Mouse (Mus musculus) C2C12 (cell line): Measurements from ENCODE around the gene Ppme1. TPM values are rescaled to one million over a fixed set of nuclear protein-coding genes. Genes with fewer than 3 reads are reported as not detected.
A peak's percentile ranks its signal among the peaks of the same experiment; 100 is the strongest.

Experiments used
- H3K27me3 ChIP-seq: one replicate; pipeline ENCODE4 v1.6.1; 2011; ENCODE audit not compliant: control insufficient read depth, insufficient read depth, insufficient read length
- H3K36me3 ChIP-seq: one replicate; pipeline ENCODE4 v1.6.1; 2011; ENCODE audit not compliant: control insufficient read depth, insufficient read depth
- H3K4me3 ChIP-seq: one replicate; pipeline ENCODE4 v1.5.1; 2011; ENCODE audit warnings: mild to moderate bottlenecking, control low read depth; ENCODE audit not compliant: poor library complexity, insufficient read depth, severe bottlenecking
- H3K79me2 ChIP-seq: one replicate; pipeline ENCODE4 v1.6.1; 2011; ENCODE audit not compliant: control insufficient read depth, insufficient read depth
- H3K79me3 ChIP-seq: one replicate; pipeline ENCODE4 v1.6.1; 2011; ENCODE audit warnings: low read depth, control low read depth
- H3ac ChIP-seq: one replicate; pipeline ENCODE3; 2011; ENCODE audit warnings: low read depth; ENCODE audit not compliant: control insufficient read depth, insufficient read length
- CEBPB ChIP-seq: IDR thresholded peaks from one replicate; pipeline ENCODE4 v1.6.1; 2011; ENCODE audit warnings: low read depth, mild to moderate bottlenecking, control low read depth, moderate library complexity
- CTCF ChIP-seq: IDR thresholded peaks from one replicate; pipeline ENCODE4 v1.5.1; 2011; ENCODE audit not compliant: control insufficient read depth, insufficient read depth, insufficient read length
- FOSL1 ChIP-seq: IDR thresholded peaks from one replicate; pipeline ENCODE4 v1.8.0; 2011; ENCODE audit warnings: mild to moderate bottlenecking, low read length; ENCODE audit not compliant: poor library complexity, insufficient read depth, severe bottlenecking
- MAX ChIP-seq: IDR thresholded peaks from one replicate; pipeline ENCODE4 v1.6.1; 2011; ENCODE audit warnings: mild to moderate bottlenecking, control low read depth
- MYOD1 ChIP-seq: IDR thresholded peaks from one replicate; pipeline ENCODE4 v1.6.1; 2011; ENCODE audit warnings: low read depth; ENCODE audit not compliant: control insufficient read depth, insufficient read length
- MYOG ChIP-seq: IDR thresholded peaks from one replicate; pipeline ENCODE4 v1.6.1; 2011; ENCODE audit not compliant: control insufficient read depth, insufficient read length; ENCODE audit errors: extremely low read depth
- USF1 ChIP-seq: IDR thresholded peaks from one replicate; pipeline ENCODE4 v1.6.1; 2011; ENCODE audit warnings: low read depth, mild to moderate bottlenecking, control low read depth, moderate library complexity
- long read RNA-seq, 2 experiments: library from polyadenylated mRNA; unstranded; transcript quantifications; one replicate each; pipeline ENCODE4 v2.0.0; 2019 to 2020
- polyA plus RNA-seq: library from polyadenylated mRNA; unstranded; fragments of >200 nt; fragmentation: generic; extraction: Trizol; gene quantifications from one replicate; pipeline ENCODE4 v1.2.1, GENCODE M21; 2012; ENCODE audit warnings: missing spikeins

Gene Ppme1
- polyA plus RNA-seq: 44.2 TPM
- long read RNA-seq, experiment 1, transcript Ppme1-201 (14 exons, 2,772 nt): major isoform, 37 of 42 reads
- long read RNA-seq, experiment 1, partial matches to known transcripts: 2 of 42 reads
- long read RNA-seq, experiment 1, other reads (novel, unspliced or antisense): 3 of 42 reads
- long read RNA-seq, experiment 2, transcript Ppme1-201 (14 exons, 2,772 nt): major isoform, 260 of 284 reads
- long read RNA-seq, experiment 2, partial matches to known transcripts: 5 of 284 reads
- long read RNA-seq, experiment 2, other reads (novel, unspliced or antisense): 18 of 284 reads

DNA sequence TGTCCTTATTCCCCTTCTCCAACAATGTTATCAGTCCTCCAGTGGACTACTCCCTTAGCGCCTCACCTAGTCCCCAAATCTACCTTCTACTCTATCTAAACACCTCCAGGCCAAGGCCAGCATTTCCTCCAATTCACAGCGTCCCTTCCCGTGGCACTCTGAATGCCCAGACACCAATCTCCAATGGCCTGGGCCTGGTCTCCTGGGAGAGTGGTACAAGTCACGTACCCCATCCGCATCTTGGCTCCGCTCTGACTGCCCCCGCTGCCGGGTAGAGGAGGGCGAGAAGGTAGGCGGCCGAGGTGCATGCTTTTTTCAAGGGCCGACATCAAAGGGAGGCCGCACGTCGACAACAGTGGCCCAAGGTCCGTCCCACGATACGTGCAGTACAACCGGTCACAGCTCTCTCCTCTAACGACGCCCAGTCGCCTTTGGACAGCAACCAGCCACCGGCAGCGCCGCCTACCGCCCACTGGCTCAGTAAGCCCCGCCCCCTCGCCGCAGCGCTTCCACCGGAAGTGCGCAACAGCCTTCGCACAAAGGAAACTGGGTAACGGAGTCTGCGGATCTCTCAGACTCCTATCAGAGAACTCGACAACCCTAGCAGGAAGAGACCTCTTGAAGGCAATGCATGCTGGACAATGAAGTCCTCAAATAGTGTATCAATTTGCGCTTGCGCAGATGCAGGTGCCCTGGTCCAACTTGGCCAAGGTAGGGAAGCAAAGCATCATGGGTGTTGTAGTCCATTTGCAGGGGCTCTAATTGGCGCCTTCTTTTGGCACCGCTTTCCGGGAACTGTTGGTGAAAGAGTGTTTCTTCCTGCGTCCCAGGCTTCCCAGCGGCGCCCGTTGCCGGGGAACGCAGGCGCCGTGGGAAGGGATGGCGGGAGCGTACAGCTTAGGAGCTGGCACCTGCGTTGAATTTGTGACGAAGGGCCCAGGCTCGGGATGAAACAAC, at the start of gene Ppme1, which contains the start of gene C2cd3:
Gene Ppme1 (minus strand): TSS at position 813 of the 957 bp plus-strand sequence.
Gene C2cd3 (plus strand): TSS at position 739 of the 957 bp plus-strand sequence.
- Histone ChIP-seq H3ac (peak within 1 kb of the TSS; percentile 84), H3K79me2 (peaks cover 47% of the 10 kb centered on the region), H3K79me3 (peaks cover 33% of the 10 kb centered on the region), H3K36me3 (peaks cover 5% of the 10 kb centered on the region), H3K27me3 (no peaks in the 10 kb centered on the region), H3K4me3 (peak within 1 kb of the TSS; percentile 61)
- TF ChIP-seq CTCF (peak; percentile 32), MYOG (no peak), MAX (peak; percentile 44), USF1 (no peak), FOSL1 (no peak)

DNA sequence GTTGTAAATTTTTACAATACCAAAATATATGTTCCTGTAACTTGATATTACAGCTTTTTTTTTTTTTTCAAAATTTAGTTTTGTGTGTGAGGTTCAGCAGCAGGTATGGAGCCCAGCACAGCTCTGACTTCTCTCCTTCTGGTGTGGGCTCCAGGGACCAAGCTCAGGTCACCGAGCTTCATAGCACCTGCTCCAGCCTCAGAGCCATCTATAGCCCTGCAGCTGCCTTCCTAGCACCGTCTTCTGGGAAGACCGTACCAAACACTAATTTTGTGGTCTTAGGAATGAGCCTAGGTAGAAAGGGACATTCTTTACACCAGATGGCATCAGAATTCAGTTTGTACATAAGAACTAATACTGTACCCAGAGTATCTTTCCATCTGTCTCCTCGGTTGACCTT, 36.6 kb upstream of the Ppme1 start:
- Histone ChIP-seq H3K79me2 (no peaks in the 10 kb centered on the region), H3K36me3 (peaks cover 26% of the 10 kb centered on the region), H3K4me3 (no peak overlapping the region), H3ac (no peak overlapping the region), H3K27me3 (no peaks in the 10 kb centered on the region), H3K79me3 (no peaks in the 10 kb centered on the region)
- TF ChIP-seq FOSL1 (no peak), USF1 (no peak), CEBPB (no peak), MAX (no peak), MYOD1 (no peak), CTCF (no peak), MYOG (no peak)

DNA sequence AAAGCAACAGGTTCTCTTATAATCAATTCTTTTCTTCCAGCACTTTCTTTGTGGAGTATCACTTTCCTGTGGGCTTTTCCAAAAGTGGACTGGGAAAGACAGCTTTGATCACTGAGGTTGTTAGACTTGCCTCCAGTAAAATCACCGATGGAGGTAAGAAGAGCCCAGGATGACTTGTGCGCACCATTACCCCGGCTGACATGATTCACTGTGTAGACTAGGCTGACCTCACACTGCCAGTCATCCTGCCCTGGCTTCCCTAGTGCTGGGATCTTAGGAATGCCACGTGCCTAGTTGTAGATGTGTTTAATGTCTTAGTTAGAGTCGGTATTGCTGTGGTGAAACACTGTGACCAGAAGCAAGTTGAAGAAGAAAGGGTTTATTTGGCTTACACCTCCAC, 35.6 kb upstream of the Ppme1 start:
- H3K79me3 ChIP-seq: no peaks in the 10 kb centered on the region
- H3K79me2 ChIP-seq: no peaks in the 10 kb centered on the region
- no peak overlapping the region for H3ac ChIP-seq
- H3K27me3 ChIP-seq: no peaks in the 10 kb centered on the region
- H3K4me3 ChIP-seq: no peak overlapping the region
- H3K36me3 ChIP-seq: peaks cover 19% of the 10 kb centered on the region
- TF ChIP-seq CEBPB: no peak
- TF ChIP-seq MAX: no peak
- no peak for TF ChIP-seq USF1
- no peak for TF ChIP-seq MYOG
- TF ChIP-seq MYOD1: no peak
- no peak for TF ChIP-seq FOSL1
- no peak for TF ChIP-seq CTCF

DNA sequence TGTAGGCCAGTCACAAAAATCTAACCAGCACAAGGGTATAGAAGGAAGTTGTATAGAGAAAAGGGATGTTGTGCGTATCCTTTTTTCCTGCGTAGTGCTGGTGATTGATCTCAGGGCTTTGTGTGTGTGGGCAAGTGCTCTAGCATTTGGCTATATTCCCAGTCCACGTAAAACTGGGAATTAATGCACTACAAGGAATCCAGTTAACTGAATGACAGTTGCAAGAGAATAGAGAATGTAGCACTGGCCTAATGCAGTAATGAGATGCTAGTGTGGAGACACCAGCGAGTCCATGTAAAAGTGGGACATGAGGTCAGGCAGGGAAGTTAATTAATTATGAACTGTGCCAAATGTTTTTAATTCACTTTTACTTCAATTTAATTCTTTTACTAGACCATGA, 30.6 kb upstream of the Ppme1 start:
- no peaks in the 10 kb centered on the region for H3K27me3 ChIP-seq

DNA sequence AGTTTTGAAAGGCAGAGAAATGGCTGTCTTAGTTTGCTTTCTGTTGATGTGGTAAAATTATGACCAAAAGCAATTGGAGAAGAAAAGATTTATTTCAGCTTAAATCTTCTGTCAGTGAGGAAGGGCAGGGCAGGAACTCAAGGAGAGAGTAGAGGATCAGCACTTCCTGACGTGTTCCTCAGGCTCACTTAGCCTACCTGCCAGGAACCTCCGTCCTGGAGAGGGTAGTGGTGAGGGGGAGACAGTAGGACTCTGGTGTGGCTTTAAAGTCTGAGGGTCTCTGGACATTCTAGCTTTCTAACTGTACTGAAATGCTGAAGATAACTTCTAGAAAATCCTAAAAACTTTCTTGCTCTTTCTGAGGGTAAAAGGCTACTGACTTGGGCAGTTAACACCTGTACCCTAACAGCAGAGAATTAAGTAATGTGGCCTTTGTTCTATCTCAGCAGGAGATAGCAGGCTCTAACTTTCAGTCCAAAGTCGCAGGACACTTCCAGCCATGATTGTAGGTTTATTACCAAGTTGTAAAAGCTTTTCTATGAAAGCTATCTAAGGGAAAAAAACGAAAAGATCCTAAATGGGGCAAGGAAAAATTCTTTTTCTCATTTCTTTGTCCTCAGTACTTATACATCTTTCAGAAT, 28.9 kb upstream of the Ppme1 start:
- H3K27me3 ChIP-seq: no peaks in the 10 kb centered on the region
- H3K79me3 ChIP-seq: no peaks in the 10 kb centered on the region
- no peak overlapping the region for H3K4me3 ChIP-seq
- no peak overlapping the region for H3ac ChIP-seq
- no peaks in the 10 kb centered on the region for H3K36me3 ChIP-seq
- no peaks in the 10 kb centered on the region for H3K79me2 ChIP-seq
- TF ChIP-seq MYOG: no peak

More for the DNA sequence above, 30.6 kb upstream of the Ppme1 start:
- no peaks in the 10 kb centered on the region for H3K79me3 ChIP-seq
- TF ChIP-seq MAX (no peak), MYOD1 (no peak), USF1 (no peak), MYOG (no peak), CTCF (no peak), CEBPB (no peak), FOSL1 (no peak)
- H3K4me3 ChIP-seq: no peak overlapping the region
- no peak overlapping the region for H3ac ChIP-seq
- no peaks in the 10 kb centered on the region for H3K79me2 ChIP-seq
- peaks cover 12% of the 10 kb centered on the region for H3K36me3 ChIP-seq
